Mouse (Mus musculus) adrenal gland, adult 8-10 months (tissue): ENCODE results near the gene Col16a1. TPM values are rescaled to one million over a fixed set of nuclear protein-coding genes. Genes with fewer than 3 reads are reported as not detected.
A peak's percentile ranks its signal among the peaks of the same experiment; 100 is the strongest.

ENCODE experiments used
- DNase-seq: peaks from one replicate; pipeline ENCODE4 v3.0.0; 2022
- total RNA-seq, 4 experiments: library from RNA; stranded (reverse); gene quantifications; 2 replicates each; pipeline ENCODE4 v1.2.4; 2022

The Col16a1 gene
- total RNA-seq, 4 experiments from 2014 or later = 10.0 to 31.9 (median 19.9) TPM

GRCm38 (mm10) chr4:130131448-130132105 lies 83.9 kb downstream of the Col16a1 start:
- DNase-seq = no peak

GRCm38 (mm10) chr4:130133399-130133798 lies 85.8 kb downstream of the Col16a1 start:
- DNase-seq = no peak

GRCm38 (mm10) chr4:130138441-130139213 lies 91.0 kb downstream of the Col16a1 start:
- DNase-seq = peak; percentile 45

- no peak for DNase-seq
Measured at GRCm38 (mm10) chr4:130139214-130139492, 91.5 kb downstream of the Col16a1 start, which contains the start of gene Hcrtr1. Hcrtr1 (minus strand) TSS chr4:130139359.

- DNase-seq = no peak
Measured at GRCm38 (mm10) chr4:130140992-130141402, 93.4 kb downstream of the Col16a1 start.

GRCm38 (mm10) chr4:130141786-130142185 lies 94.1 kb downstream of the Col16a1 start:
- peak; percentile 82 for DNase-seq

GRCm38 (mm10) chr4:130148405-130148804 lies 100.8 kb downstream of the Col16a1 start:
- DNase-seq = no peak

Other genes starting within 250 kb of the Col16a1 start
- 100 to 1,000 TPM; 321 to 460 (median 353) TPM for gene Ptp4a2, start 236.6 kb upstream of the Col16a1 start, total RNA-seq
- gene Spocd1, start 118.6 kb upstream of the Col16a1 start, total RNA-seq = 1 to 10 TPM; 1.2 to 2.7 (median 2.1) TPM
- gene Adgrb2, start 63.0 kb upstream of the Col16a1 start, total RNA-seq = 10 to 100 TPM; 26.8 to 55.8 (median 42.2) TPM
- 10 to 100 TPM; 81.1 to 93.8 (median 85.9) TPM for gene Pef1, start 54.7 kb downstream of the Col16a1 start, total RNA-seq
- gene Hcrtr1, start 91.5 kb downstream of the Col16a1 start, total RNA-seq = 1 to 10 TPM in 2 of 4 experiments, under 1 TPM in 2; 0.49 to 1.9 (median 1.3) TPM
- 100 to 1,000 TPM in 2 of 4 experiments, 10 to 100 TPM in 2; 80.9 to 133 (median 107) TPM for gene Tinagl1, start 127.3 kb downstream of the Col16a1 start, total RNA-seq
- not detected for gene Gm853, start 174.6 kb downstream of the Col16a1 start, total RNA-seq
- gene Serinc2, start 231.4 kb downstream of the Col16a1 start, total RNA-seq = 1 to 10 TPM; 1.2 to 3.2 (median 1.4) TPM